Mouse (Mus musculus): ENCODE measurements at regions not wholly inside any gene's neighbourhood (a gene's known extent, or its start where the extent isn't known, plus 50 kb on each side); places are given as distances from the start of the nearest gene placed in this dataset.

DNA sequence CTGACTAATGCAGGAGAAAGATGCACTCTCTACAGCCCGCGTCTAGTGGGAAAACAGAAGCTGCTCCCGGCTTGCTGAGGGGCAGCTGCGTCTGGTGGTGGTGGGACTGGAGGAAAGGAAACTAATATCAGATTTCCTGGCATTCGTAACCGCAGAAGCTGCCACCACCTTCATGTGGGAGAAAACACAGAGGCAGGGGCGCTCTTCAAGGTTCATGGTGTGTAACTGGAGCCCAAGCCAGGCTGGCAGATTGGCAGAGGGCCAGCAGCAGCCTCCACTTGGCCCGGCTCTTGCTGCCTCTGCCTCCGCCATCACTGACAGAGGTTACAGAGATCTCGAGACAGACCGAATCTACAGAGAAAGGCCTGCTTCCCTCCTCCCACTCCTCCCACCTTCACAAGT, 80.7 kb upstream of the Stt3b start:
- Histone ChIP-seq H3K36me3 (no peaks in the 10 kb centered on the region), H3K4me3 (no peak overlapping the region), H3K27me3 (ENCODE audit: low read depth, poor library complexity, severe bottlenecking) (no peaks in the 10 kb centered on the region), H3K4me1 (peaks cover 7% of the 10 kb centered on the region), H3K27ac (replicated peaks) (peak overlapping the region; percentile 57), H3K9me3 (replicated peaks) (no peaks in the 10 kb centered on the region)
- DNase-seq (ENCODE audit: low spot score) = peak; percentile 19
- 67% methylated on average over 11 of the region's 11 CpGs for WGBS

DNA sequence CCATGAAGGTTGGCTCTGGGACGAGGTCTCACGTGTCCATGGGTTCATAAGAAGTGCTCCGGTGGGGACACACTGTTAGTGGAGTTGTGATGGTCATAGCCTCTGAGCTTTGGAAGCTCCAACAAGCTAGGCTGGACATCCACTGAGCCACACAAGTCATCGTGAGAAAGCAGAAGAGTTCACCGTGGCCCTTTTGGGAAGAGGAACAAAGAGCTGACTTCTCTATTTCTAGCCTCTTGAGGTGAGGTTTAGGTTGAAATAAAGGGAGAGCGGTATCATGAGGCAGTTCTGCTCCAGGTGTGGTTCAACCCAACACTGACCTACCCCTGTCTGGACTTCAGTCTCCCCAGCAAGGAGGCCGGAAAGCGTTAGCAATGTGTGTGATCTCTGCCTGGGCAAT, 85.3 kb upstream of the Stt3b start:
- WGBS = 92% methylated on average over 8 of the region's 8 CpGs
- peaks cover 7% of the 10 kb centered on the region for H3K4me1 ChIP-seq
- peaks cover 11% of the 10 kb centered on the region; the same call in 1 of the 2 replicates for H3K9me3 ChIP-seq (replicated peaks)
- H3K4me3 ChIP-seq = no peak overlapping the region
- H3K36me3 ChIP-seq = no peaks in the 10 kb centered on the region
- DNase-seq (ENCODE audit: low spot score) = no peak
- H3K27me3 ChIP-seq (ENCODE audit: low read depth, poor library complexity, severe bottlenecking) = no peaks in the 10 kb centered on the region
- no peak overlapping the region for H3K27ac ChIP-seq (replicated peaks)

DNA sequence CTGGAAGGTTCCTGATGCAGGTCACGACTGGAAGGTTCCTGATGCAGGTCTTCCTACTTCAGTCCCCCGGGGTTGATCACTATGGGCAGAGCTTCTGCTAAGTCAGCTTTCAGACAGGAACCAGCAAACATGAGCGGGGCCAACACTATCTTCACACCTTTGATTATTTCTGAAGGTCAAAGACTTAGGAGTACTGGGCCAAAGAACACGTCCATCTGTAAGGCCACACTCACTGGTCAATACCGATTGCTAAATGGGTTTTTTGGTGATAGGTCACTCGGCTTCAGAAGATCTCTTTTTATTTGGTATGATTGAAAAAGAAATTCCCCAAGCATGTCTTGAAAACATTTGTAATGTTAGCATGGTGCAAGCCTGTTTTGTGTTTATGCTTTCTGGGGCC, 90.2 kb upstream of the Stt3b start:
- peaks cover 11% of the 10 kb centered on the region; the same call in 1 of the 2 replicates for H3K9me3 ChIP-seq (replicated peaks)
- no peaks in the 10 kb centered on the region for H3K27me3 ChIP-seq (ENCODE audit: low read depth, poor library complexity, severe bottlenecking)
- 92% methylated on average over 6 of the region's 6 CpGs for WGBS
- no peak for DNase-seq (ENCODE audit: low spot score)
- H3K36me3 ChIP-seq = no peaks in the 10 kb centered on the region
- no peak overlapping the region for H3K27ac ChIP-seq (replicated peaks)
- H3K4me3 ChIP-seq = no peak overlapping the region
- no peaks in the 10 kb centered on the region for H3K4me1 ChIP-seq

DNA sequence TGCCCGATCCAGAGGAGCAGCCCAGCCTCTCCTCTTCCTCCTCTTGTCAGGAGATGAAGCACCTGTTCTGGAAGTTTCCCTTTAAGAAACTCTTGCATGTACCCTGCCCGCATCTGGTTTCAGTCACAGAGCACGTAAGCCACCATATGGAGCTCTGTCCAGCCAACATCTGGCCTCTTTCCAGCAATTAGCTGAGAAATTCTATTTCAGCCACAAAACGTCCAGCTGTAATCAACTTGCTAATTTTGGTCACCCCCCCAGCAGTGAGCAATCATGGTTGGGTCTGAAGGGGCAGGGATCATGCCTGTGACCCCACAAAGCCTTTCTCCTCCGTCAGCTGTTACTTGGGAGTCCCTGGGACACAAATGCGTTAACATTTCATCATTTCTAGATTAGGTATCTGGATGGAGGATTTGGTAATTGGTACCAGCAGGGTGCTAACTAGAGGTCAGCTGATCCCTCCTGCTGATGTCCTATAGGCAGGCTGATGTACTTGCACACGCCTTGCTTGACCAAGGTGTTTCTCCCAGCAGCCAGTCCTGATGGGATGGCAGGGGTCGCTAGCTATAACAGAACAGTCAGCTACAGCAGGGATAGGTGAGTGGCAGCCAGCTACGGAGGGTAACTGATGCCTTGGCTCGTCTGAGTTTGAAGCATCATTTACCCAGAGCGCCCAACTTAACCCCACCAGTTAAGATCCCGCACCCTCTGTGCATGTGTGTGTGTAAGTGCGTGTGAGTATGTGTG, 91.4 kb upstream of the Stt3b start:
- H3K27ac ChIP-seq (replicated peaks) = no peak overlapping the region
- H3K4me3 ChIP-seq = no peak overlapping the region
- no peaks in the 10 kb centered on the region for H3K4me1 ChIP-seq
- no peaks in the 10 kb centered on the region for H3K27me3 ChIP-seq (ENCODE audit: low read depth, poor library complexity, severe bottlenecking)
- peaks cover 11% of the 10 kb centered on the region; the same call in 1 of the 2 replicates for H3K9me3 ChIP-seq (replicated peaks)
- WGBS = 83% methylated on average over 13 of the region's 13 CpGs
- H3K36me3 ChIP-seq = no peaks in the 10 kb centered on the region
- DNase-seq (ENCODE audit: low spot score) = no peak

DNA sequence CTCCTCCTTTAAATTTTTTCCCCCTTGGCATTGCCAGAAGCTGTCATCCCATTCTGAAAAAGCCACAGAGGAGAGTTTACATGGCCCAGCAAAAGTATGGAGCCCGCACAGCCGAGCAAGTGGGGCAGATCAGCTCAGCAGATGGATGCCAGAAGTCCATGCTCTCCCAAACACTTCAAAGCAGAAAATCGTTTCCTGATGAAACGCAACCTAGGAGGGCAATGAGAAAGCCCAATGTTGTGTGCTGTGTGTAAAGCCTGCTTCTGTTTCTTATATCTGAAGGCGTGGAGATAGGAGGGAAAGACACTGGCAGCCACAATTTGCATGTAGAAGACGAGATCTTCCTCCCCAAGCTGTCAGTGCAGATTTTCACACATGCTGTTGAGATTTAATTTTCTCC, 92.4 kb upstream of the Stt3b start:
- DNase-seq (ENCODE audit: low spot score) = no peak
- 85% methylated on average over 6 of the region's 6 CpGs for whole genome bisulfite sequencing
- H3K36me3 ChIP-seq = no peaks in the 10 kb centered on the region

DNA sequence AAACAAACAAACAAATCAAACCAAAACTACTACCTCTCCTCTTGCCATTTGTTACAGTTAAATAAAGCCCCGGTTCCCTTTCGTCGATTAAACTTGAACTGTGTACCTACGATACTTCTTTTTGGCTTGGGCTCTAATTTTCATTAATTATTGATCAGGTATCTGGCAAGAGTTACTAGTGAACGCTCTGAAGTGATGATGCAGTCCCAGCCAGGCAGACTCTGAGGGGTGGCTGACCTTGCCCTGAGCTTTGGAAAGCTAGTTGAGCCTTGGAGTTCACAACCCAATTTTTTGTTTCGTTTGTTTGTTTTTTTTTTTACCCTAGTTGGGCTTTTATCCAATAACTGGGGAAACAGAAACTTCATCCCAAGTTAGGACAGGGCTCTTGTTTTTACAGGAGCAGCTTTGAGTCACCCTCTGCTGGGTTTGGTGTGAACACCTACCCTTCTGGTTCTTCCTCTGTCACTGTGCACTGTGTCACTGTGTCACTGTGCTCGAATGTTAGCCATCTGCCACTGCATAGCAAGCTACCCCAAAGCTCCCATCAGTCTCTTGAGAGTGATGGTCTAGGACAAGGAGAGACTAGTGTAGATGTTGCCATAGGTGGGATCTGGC, 93.2 kb upstream of the Stt3b start:
- WGBS = 87% methylated on average over 7 of the region's 7 CpGs
- DNase-seq (ENCODE audit: low spot score) = no peak
- Histone ChIP-seq H3K36me3 (no peaks in the 10 kb centered on the region), H3K9me3 (replicated peaks) (peaks cover 3% of the 10 kb centered on the region; the same call in 1 of the 2 replicates), H3K4me3 (no peak overlapping the region), H3K4me1 (no peaks in the 10 kb centered on the region), H3K27me3 (ENCODE audit: low read depth, poor library complexity, severe bottlenecking) (no peaks in the 10 kb centered on the region), H3K27ac (replicated peaks) (no peak overlapping the region)

More for the DNA sequence above, 92.4 kb upstream of the Stt3b start:
- Histone ChIP-seq H3K4me1 (no peaks in the 10 kb centered on the region), H3K27me3 (ENCODE audit: low read depth, poor library complexity, severe bottlenecking) (no peaks in the 10 kb centered on the region), H3K4me3 (no peak overlapping the region), H3K27ac (replicated peaks) (no peak overlapping the region), H3K9me3 (replicated peaks) (peaks cover 11% of the 10 kb centered on the region; the same call in 1 of the 2 replicates)

DNA sequence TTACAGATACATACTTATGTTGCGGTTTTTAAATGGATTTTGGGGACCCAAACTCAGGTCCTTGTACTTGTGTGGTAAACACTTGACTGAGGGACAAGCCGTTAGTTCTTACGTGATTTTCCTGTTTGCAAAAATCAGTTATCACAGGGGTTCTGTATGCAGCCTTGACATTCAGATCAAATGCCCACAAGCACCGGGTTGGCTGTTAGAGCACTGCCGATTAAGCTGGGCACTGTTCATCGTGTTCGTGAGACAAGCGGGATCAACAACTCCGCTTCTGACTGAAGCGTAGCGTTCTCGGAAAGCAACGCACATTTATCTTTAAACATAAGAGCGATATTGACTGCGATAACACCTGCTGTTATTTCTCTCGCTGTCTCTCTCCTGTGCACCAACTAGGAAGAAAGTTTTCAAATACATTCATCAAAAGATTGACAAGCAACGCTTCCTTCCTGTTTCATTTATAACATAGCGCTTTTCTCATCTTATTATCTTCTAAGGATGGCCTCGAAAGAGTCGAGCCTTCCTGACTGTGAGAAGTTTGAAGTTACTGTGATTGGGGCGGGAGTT, 97.8 kb upstream of the Stt3b start:
- no peaks in the 10 kb centered on the region for H3K9me3 ChIP-seq (replicated peaks)
- H3K4me3 ChIP-seq = no peak overlapping the region
- H3K4me1 ChIP-seq = no peaks in the 10 kb centered on the region
- WGBS = 94% methylated on average over 21 of the region's 21 CpGs
- no peak for DNase-seq (ENCODE audit: low spot score)
- H3K27ac ChIP-seq (replicated peaks) = no peak overlapping the region
- no peaks in the 10 kb centered on the region for H3K36me3 ChIP-seq
- no peaks in the 10 kb centered on the region for H3K27me3 ChIP-seq (ENCODE audit: low read depth, poor library complexity, severe bottlenecking)

DNA sequence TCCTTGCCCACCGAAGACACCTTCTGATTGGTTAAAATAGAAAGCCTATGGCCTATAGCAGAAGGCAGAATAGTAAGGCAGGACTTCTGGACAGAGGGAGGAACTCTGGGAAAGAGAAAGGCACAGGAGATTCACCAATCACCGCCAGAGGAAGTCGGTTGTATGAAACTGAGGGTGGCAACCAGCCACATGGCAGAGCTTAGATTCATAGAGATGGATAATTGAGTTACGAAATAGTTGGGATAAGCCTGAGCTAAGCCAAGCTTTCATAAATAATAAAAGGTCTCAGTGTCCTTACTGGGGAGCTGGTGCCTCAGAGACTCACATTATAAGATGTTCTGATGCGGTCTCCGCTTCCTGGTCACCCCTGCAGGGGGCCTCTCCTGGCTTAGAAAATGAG, 98.7 kb upstream of the Stt3b start:
- H3K4me3 ChIP-seq = no peak overlapping the region
- 92% methylated on average over 6 of the region's 6 CpGs for WGBS
- no peaks in the 10 kb centered on the region for H3K36me3 ChIP-seq
- H3K27me3 ChIP-seq (ENCODE audit: low read depth, poor library complexity, severe bottlenecking) = no peaks in the 10 kb centered on the region
- H3K4me1 ChIP-seq = no peaks in the 10 kb centered on the region
- no peaks in the 10 kb centered on the region for H3K9me3 ChIP-seq (replicated peaks)
- no peak for DNase-seq (ENCODE audit: low spot score)
- H3K27ac ChIP-seq (replicated peaks) = no peak overlapping the region

DNA sequence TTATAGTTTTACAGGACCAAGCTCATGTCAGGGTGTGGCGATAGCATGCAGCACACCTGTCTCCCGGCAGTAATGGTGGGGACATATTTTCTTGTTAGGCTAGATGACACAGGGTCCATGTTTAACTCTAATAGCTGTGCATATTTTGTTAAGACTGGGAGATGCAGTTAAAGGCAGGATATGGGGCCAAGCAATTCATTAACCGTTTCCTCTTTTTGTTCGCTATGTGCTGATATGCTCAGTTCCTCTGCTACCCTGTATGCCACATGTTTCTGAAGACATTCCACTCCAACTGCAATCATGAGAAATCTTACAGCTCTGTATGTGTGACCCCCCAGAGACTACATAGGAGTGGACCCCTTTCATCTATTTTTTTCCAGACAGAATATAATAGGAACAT, 104.0 kb upstream of the Stt3b start:
- no peaks in the 10 kb centered on the region for H3K4me1 ChIP-seq
- H3K36me3 ChIP-seq = no peaks in the 10 kb centered on the region
- no peaks in the 10 kb centered on the region for H3K27me3 ChIP-seq (ENCODE audit: low read depth, poor library complexity, severe bottlenecking)
- DNase-seq (ENCODE audit: low spot score) = no peak
- H3K9me3 ChIP-seq (replicated peaks) = no peaks in the 10 kb centered on the region
- no peak overlapping the region for H3K4me3 ChIP-seq
- WGBS = 95% methylated on average over 4 of the region's 4 CpGs
- no peak overlapping the region for H3K27ac ChIP-seq (replicated peaks)

DNA sequence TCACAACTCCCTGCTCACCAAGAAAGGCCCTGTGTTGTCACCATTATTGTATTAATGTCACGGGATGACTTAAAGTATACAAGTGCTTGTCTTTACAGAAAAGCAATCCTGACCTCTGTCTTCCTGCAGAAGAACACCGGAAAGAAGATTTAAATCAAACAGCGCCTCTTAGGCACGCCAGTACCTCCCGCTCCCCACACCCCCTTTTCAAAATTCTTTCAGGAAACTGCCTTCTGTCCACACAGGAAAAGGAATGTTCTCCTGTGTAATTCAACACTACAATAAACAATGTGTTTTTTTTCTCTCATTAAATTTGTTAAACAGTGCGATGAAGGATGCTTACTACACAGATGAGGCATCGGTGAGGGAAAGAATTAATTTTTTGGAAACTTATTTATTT, 112.6 kb upstream of the Stt3b start:
- WGBS = 86% methylated on average over 7 of the region's 7 CpGs
- no peak overlapping the region for H3K27ac ChIP-seq (replicated peaks)
- H3K36me3 ChIP-seq = no peaks in the 10 kb centered on the region
- DNase-seq (ENCODE audit: low spot score) = no peak
- H3K9me3 ChIP-seq (replicated peaks) = peaks cover 7% of the 10 kb centered on the region
- H3K4me3 ChIP-seq = no peak overlapping the region
- no peaks in the 10 kb centered on the region for H3K4me1 ChIP-seq
- H3K27me3 ChIP-seq (ENCODE audit: low read depth, poor library complexity, severe bottlenecking) = no peaks in the 10 kb centered on the region

DNA sequence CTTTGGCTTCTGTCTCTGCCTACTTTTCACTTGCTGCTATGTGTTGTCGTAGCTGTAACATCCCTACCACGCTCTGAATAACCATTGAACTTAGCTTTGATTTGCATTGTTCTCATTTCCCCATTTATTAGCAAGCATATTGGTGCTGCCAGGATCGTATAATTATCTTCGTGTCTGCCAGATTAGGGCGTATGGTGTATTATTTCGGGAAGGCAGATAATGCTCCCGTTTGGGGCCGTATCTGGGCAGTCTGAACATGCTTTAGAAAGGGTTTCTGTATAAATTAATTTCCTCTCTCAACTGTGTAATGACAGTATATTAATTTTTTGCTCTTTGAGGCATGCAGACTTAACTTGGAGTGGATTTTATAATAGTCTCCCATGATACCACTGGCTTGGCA, 116.5 kb upstream of the Stt3b start:
- Histone ChIP-seq H3K4me1 (no peaks in the 10 kb centered on the region), H3K27ac (replicated peaks) (no peak overlapping the region), H3K4me3 (no peak overlapping the region), H3K9me3 (replicated peaks) (no peaks in the 10 kb centered on the region), H3K36me3 (no peaks in the 10 kb centered on the region), H3K27me3 (ENCODE audit: low read depth, poor library complexity, severe bottlenecking) (no peaks in the 10 kb centered on the region)
- no peak for DNase-seq (ENCODE audit: low spot score)
- WGBS = 94% methylated on average over 8 of the region's 8 CpGs

DNA sequence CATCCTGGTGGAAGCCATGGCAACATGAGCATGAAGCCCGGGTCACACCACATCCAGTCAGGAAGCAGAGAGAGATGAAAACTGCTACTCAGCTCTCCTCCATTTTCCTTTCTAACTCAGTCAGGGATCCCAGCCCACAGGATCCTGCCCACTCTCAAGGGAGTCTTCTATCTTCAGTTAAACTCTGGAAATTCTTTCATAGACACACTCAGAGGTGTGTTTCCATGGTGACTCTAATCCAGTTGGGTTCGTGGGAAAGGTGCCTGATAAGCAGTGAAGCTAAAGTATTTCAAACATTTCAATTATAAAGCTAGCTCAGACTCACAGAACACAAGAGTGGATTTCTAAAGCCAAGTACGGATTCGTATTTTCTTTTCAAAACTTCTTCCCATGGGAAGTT, 120.0 kb upstream of the Stt3b start:
- Histone ChIP-seq H3K9me3 (replicated peaks) (no peaks in the 10 kb centered on the region), H3K36me3 (no peaks in the 10 kb centered on the region), H3K4me1 (peaks cover 5% of the 10 kb centered on the region; the same call in 1 of the 2 replicates), H3K4me3 (no peak overlapping the region), H3K27ac (replicated peaks) (no peak overlapping the region), H3K27me3 (ENCODE audit: low read depth, poor library complexity, severe bottlenecking) (no peaks in the 10 kb centered on the region)
- no peak for DNase-seq (ENCODE audit: low spot score)
- 60% methylated on average over 4 of the region's 4 CpGs for WGBS

DNA sequence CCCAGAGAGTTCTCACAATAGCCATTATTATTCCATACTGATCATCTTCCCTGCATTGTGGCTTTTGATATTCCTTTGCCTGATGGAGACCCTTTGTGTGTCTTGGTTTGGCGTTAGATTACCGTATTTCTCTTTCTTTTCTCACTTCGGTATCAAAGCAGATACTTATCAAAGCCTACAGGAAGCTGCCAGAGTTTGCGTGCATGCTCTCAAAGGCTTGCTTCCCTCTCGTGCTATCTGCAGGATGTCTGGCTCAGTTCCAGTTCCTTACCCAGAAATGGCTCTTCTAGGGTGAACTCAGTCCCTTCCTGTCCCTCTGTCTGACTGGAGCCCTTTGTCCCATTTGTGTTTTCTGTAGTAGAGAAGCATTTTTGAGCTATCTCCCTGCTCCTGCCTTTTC, 124.5 kb upstream of the Stt3b start:
- Histone ChIP-seq H3K27ac (replicated peaks) (no peak overlapping the region), H3K4me1 (peaks cover 5% of the 10 kb centered on the region; the same call in 1 of the 2 replicates), H3K4me3 (no peak overlapping the region), H3K36me3 (no peaks in the 10 kb centered on the region), H3K9me3 (replicated peaks) (peaks cover 7% of the 10 kb centered on the region; the same call in 1 of the 2 replicates), H3K27me3 (ENCODE audit: low read depth, poor library complexity, severe bottlenecking) (no peaks in the 10 kb centered on the region)
- 30% methylated on average over 5 of the region's 5 CpGs for WGBS
- no peak for DNase-seq (ENCODE audit: low spot score)

All from midbrain, embryonic 10.5 days (tissue).